Mouse (Mus musculus) liver, embryonic 16.5 days (tissue): ENCODE data around the gene Scgb1a1. TPM values are rescaled to one million over a fixed set of nuclear protein-coding genes. Genes with fewer than 3 reads are reported as not detected.
"Not testable (repeated sequence)": the region's sequence is repeated elsewhere in the genome, so short reads cannot be mapped to it uniquely, and the experiment has no call there.

ENCODE experiments used
- ATAC-seq: fragments of 200-750 bp; cut with Nextera tagmentation; 2 replicates; pipeline ENCODE4 v1.8.0; 2017; ENCODE audit warnings: low read depth, mild to moderate bottlenecking, moderate number of reproducible peaks, moderate library complexity
- H3K27ac ChIP-seq: fragments of 300-500 bp; sonication (generic); 2 replicates; pipeline ENCODE4 v1.5.1; 2014; ENCODE audit warnings: mild to moderate bottlenecking, low read length
- H3K27me3 ChIP-seq: fragments of 300-500 bp; sonication (generic); 2 replicates; pipeline ENCODE4 v1.6.1; 2014; ENCODE audit warnings: low read depth, low read length, mixed read lengths; ENCODE audit not compliant: control insufficient read depth, insufficient read depth
- H3K36me3 ChIP-seq: fragments of 300-500 bp; sonication (generic); 2 replicates; pipeline ENCODE4 v1.6.1; 2014; ENCODE audit warnings: mild to moderate bottlenecking; ENCODE audit not compliant: control insufficient read depth, insufficient read depth
- H3K4me1 ChIP-seq: fragments of 300-500 bp; sonication (generic); 2 replicates; pipeline ENCODE4 v1.6.1; 2014; ENCODE audit warnings: low read depth, low read length, mixed read lengths; ENCODE audit not compliant: control insufficient read depth
- H3K4me2 ChIP-seq: fragments of 300-500 bp; sonication (generic); 2 replicates; pipeline ENCODE4 v1.6.1; 2014; ENCODE audit warnings: low read depth, low read length, mixed read lengths
- H3K4me3 ChIP-seq: fragments of 300-500 bp; sonication (generic); 2 replicates; pipeline ENCODE4 v1.5.1; 2014; ENCODE audit warnings: low read depth, mild to moderate bottlenecking, low read length
- H3K9ac ChIP-seq: fragments of 300-500 bp; sonication (generic); 2 replicates; pipeline ENCODE4 v1.6.1; 2014; ENCODE audit warnings: low read depth, low read length
- H3K9me3 ChIP-seq: fragments of 300-500 bp; sonication (generic); replicated peaks from 2 replicates; pipeline ENCODE4 v1.6.1; 2016; ENCODE audit warnings: low read length; ENCODE audit not compliant: control insufficient read depth
- WGBS: fragments of 180-500 bp; shearing (Covaris S2); extraction: QIAGEN DNeasy Blood & Tissue Kit; methylation state at CpG from one replicate; pipeline ENCODE4 v1.1.7; 2014; ENCODE audit not compliant: insufficient replicate concordance; 5-methylcytosine and 5-hydroxymethylcytosine counted together
- polyA plus RNA-seq: library from polyadenylated mRNA; unstranded; fragments of >200 nt; fragmentation: Nextera tagmentation; extraction: Ambion mirVana; gene quantifications from 2 replicates; pipeline ENCODE4 v1.2.1, GENCODE M21; 2015

The Scgb1a1 gene
- polyA plus RNA-seq, 1 experiment from 2014 or later, result not detected

DNA sequence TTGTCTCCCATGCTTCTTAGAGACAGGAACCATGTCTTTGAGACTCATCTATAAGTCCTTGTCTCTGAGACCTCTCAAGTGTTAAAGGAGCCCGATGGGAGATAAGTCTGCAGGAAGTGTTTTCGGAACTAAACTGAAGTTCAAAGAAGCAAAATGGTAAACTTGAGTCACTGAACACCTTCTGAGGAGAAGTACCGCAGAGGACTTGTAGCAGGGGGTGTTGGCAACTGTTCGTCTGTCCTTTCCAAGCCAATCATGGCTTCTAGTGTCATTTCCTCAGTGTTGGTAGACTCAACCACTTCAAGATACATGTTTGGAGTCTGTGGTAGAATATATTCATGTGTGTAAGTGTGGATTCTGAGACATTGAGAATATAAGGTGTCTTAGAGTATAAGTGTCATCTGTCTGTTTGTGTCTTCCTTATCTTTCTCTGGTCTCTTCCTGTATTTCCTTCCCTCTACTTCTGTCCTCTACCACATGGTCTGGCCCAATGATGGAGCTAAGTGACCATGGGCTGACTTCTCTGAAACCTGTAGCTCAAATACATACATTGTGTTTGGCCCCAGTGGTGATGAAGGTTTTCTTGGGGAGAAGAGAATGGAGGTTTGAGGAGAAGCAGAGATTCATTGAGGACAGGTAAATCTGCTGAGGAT lies 31.9 kb downstream of the Scgb1a1 start:
- no peak for ATAC-seq
- H3K4me3 ChIP-seq, result no peak overlapping the region
- H3K27ac ChIP-seq, result no peak overlapping the region
- H3K9ac ChIP-seq, result no peak overlapping the region
- WGBS, result 38% methylated on average over 4 of the region's 4 CpGs
- H3K4me2 ChIP-seq, result no peak overlapping the region
- H3K4me1 ChIP-seq, result peaks cover 12% of the 10 kb centered on the region
- H3K36me3 ChIP-seq, result no peaks in the 10 kb centered on the region
- no peaks in the 10 kb centered on the region for H3K9me3 ChIP-seq
- no peaks in the 10 kb centered on the region for H3K27me3 ChIP-seq

GRCm38 (mm10) chr19:9055153-9055552 lies 32.6 kb downstream of the Scgb1a1 start:
- Histone ChIP-seq H3K9ac (no peak overlapping the region), H3K9me3 (no peaks in the 10 kb centered on the region), H3K27me3 (no peaks in the 10 kb centered on the region), H3K4me2 (no peak overlapping the region), H3K4me3 (no peak overlapping the region), H3K4me1 (peaks cover 18% of the 10 kb centered on the region), H3K36me3 (no peaks in the 10 kb centered on the region), H3K27ac (no peak overlapping the region)
- ATAC-seq, result no peak
- 6% methylated on average over 2 of the region's 2 CpGs for WGBS

DNA sequence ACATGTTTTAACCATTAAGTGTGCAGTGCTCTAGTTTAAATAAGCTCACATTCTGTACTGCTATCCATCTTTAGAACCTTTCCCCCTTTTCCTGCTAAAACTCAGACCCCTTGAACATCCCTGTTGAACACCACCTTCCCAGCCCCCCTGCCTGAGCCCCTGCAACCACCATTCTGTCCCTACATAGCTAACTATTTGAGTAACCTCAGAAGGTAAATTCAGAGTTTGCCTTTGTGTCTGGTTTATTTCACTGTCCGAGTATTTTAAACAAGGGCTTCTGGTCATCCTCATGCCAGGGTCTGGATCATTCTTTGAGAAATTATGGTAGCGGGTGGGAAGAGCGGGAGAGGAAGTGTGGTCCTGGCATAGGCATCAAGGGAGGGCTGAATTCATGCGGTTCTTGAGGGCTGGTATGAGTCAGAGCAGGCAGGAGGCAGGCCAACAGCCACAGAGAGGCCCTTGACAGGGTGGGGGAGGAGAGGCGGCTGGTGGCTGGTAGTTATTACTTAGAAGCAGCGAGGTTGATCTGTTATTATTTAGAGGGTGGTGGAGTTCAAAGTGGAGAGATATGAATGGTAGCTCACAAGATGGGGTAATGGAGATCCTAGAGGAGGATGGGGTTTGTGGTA lies 34.8 kb downstream of the Scgb1a1 start:
- H3K36me3 ChIP-seq, result no peaks in the 10 kb centered on the region
- H3K27ac ChIP-seq, result no peak overlapping the region
- 10% methylated on average over 6 of the region's 6 CpGs for WGBS
- H3K4me1 ChIP-seq, result peaks cover 20% of the 10 kb centered on the region
- H3K9me3 ChIP-seq, result peaks cover 4% of the 10 kb centered on the region; the same call in 1 of the 2 replicates
- ATAC-seq, result peak; percentile 45; the same call in 1 of the 2 replicates
- no peak overlapping the region for H3K9ac ChIP-seq
- no peak overlapping the region for H3K4me3 ChIP-seq
- H3K4me2 ChIP-seq, result no peak overlapping the region
- H3K27me3 ChIP-seq, result no peaks in the 10 kb centered on the region

DNA sequence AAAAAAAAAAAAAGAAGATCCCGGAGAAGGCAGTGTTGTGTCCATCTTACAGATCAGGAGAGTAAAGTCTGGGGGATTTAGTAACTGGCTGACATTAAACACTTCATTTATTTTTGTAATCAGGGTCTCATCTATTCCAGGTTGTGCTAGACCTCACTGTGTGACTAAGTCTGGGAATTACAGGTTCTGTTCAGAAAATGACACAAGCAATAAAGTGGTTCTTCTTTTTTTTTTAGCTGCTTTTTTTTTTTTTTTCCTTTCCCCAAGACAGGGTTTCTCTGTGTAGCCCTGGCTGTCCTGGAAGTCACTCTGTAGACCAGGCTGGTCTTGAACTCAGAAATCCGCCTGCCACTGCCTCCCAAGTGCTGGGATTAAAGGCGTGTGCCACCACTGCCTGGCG lies 35.8 kb downstream of the Scgb1a1 start:
- not testable (repeated sequence) for H3K27me3 ChIP-seq, H3K9me3 ChIP-seq

DNA sequence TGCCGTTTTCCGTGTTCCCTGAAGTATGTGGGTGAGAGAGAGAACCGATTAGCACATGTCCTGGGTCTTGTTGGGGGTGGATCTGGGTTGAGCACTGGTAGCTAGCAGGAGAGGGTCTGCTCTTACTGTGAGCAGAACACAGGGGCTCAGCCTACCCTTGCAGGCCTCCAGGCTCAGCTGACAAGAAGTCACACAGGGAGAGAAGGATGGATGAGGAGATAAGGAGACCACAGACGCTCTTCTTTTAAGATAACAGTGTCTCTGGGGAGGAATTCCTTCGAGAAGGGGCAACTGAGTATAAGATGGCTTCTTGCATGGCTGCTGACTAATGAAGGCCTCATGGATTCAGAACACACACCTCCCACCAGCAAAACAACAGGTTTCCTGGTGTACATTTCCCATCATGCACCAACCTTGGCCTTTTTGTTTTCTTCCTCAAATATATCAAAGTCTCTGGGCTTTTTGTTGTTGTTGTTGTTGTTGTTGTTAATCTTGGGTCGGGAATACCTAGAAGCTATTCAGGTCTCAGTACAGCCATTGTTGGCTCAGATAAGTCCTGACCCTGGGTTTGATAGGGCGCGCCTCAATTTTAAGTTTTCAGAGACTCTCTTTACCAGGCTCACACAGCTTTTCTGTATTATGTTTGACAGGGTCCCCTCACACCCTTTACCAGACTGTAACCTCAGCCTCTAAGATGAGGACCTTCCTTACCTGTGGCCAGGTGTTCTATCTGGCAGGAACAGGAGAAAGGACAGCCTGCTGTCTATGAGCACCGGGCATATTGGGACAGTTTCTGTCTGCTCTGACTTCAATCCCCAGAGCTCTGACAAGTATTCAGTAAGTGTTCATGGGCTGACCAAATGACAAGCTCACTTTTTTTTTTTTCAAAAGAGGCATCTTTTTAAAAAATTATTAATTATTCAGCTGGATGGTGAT lies 37.2 kb downstream of the Scgb1a1 start:
- ATAC-seq, result peak; percentile 89
- H3K36me3 ChIP-seq, result no peaks in the 10 kb centered on the region
- H3K4me1 ChIP-seq, result peaks cover 22% of the 10 kb centered on the region
- no peaks in the 10 kb centered on the region for H3K27me3 ChIP-seq
- H3K4me3 ChIP-seq, result no peak overlapping the region
- 26% methylated on average over 9 of the region's 9 CpGs for WGBS
- peak overlapping the region; percentile 39 for H3K27ac ChIP-seq
- H3K4me2 ChIP-seq, result 0 out of 2 replicates have a peak overlapping the region, but pooled peaks have one; percentile 1
- H3K9ac ChIP-seq, result no peak overlapping the region
- peaks cover 4% of the 10 kb centered on the region; the same call in 1 of the 2 replicates for H3K9me3 ChIP-seq

More for the DNA sequence above, 35.8 kb downstream of the Scgb1a1 start:
- peaks cover 21% of the 10 kb centered on the region for H3K4me1 ChIP-seq
- 79% methylated on average over 4 of the region's 4 CpGs for WGBS
- not testable (repeated sequence) for ATAC-seq, H3K4me2 ChIP-seq, H3K4me3 ChIP-seq, H3K9ac ChIP-seq, H3K27ac ChIP-seq, H3K36me3 ChIP-seq

DNA sequence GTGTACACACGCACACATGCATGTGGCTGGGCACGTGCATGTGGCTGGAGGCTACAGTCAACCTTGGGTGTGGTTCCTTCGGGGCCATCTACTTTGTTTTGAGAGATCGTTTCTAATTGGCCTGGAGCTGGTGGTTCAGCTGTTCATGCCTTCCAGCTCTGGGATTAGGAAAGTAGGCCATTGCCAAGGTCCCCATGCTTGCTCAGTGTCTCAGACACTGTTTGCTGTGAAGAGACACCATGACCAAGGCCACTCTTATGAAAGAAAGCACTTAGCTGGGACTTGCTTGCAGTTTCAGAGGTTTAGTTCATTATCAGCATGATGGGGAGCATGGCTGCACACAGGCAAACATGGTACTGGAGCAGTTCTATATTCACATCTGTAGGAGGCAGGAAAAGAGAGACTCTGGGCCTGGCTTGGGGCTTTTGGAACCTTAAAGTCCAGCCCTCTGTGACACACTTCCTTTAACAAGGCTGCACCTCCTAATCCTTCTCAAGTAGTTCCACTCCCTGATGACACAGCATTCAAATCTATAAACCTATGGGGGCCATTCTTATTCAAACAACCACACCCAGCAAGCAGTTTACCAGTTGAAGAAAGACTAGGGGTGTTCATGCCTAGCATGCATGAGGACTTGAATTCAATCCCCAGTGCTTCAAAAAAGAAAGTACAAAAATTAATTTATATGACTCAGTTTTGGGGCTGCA lies 38.6 kb downstream of the Scgb1a1 start:
- Histone ChIP-seq H3K27ac (no peak overlapping the region), H3K9ac (no peak overlapping the region), H3K4me1 (peaks cover 27% of the 10 kb centered on the region), H3K9me3 (peaks cover 4% of the 10 kb centered on the region; the same call in 1 of the 2 replicates), H3K27me3 (no peaks in the 10 kb centered on the region), H3K4me3 (no peak overlapping the region), H3K4me2 (no peak overlapping the region), H3K36me3 (no peaks in the 10 kb centered on the region)
- WGBS, result 84% methylated on average over 4 of the region's 4 CpGs
- ATAC-seq, result no peak

GRCm38 (mm10) chr19:9047946-9048387 lies 39.8 kb downstream of the Scgb1a1 start:
- H3K4me3 ChIP-seq, result peak overlapping the region; percentile 10
- WGBS, result 50% methylated on average over 1 of the region's 1 CpGs

DNA sequence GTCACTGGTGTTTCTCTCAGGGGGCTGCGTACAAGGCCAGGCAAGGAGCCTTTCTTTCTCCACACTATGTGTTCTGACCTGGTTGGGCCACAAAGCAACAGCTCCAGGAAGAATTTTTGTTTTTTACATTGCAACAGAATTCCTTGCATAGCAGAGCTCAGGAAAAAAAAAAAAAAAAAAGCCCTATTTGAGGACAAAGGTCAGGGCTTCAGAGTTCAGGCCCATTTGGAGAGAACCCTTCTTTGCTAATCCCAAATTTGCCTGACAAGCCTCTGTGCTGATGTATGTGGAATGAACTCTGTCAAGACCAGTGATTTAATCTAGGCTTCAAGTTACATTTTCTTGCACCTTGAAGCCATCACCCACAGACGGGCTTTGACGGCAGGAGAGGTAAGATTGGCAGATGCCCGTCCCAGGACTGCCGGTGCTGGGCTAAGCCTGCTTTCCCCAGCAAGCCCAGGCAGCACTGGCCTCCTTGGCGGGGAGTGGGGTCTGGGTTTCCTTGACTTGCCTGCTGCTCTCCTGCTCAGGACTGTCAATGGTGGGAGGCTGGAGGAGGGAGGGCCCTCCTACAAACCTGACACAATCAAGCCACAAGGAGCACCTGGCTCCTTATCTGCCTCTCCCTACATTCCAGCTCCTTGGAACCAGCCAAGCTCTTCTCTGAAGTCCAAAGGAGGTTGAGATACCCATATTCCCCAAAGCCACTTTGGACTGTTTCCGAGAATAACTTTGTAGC lies 40.4 kb downstream of the Scgb1a1 start:
- peak overlapping the region; percentile 43 for H3K4me2 ChIP-seq
- H3K36me3 ChIP-seq, result no peaks in the 10 kb centered on the region
- H3K27me3 ChIP-seq, result no peaks in the 10 kb centered on the region
- ATAC-seq, result no peak
- peaks cover 20% of the 10 kb centered on the region for H3K4me1 ChIP-seq
- H3K4me3 ChIP-seq, result peak overlapping the region; percentile 10
- H3K9ac ChIP-seq, result no peak overlapping the region
- H3K27ac ChIP-seq, result no peak overlapping the region
- H3K9me3 ChIP-seq, result peaks cover 4% of the 10 kb centered on the region; the same call in 1 of the 2 replicates
- WGBS, result 64% methylated on average over 7 of the region's 7 CpGs

More at GRCm38 (mm10) chr19:9047946-9048387, 39.8 kb downstream of the Scgb1a1 start:
- Histone ChIP-seq H3K27ac (no peak overlapping the region), H3K9me3 (peaks cover 4% of the 10 kb centered on the region; the same call in 1 of the 2 replicates), H3K4me1 (peaks cover 23% of the 10 kb centered on the region), H3K9ac (no peak overlapping the region), H3K36me3 (no peaks in the 10 kb centered on the region), H3K4me2 (peak overlapping the region; percentile 43), H3K27me3 (no peaks in the 10 kb centered on the region)
- no peak for ATAC-seq
